Mouse (Mus musculus) liver, adult 2 months (tissue): ENCODE measurements around the gene Hoxd11. TPM values are rescaled to one million over a fixed set of nuclear protein-coding genes. Genes with fewer than 3 reads are reported as not detected.
A peak's percentile ranks its signal among the peaks of the same experiment; 100 is the strongest.

Experiments
- DNase-seq: peaks from one replicate; pipeline ENCODE4 v3.0.0-alpha.2; 2011; ENCODE audit warnings: low read depth, low spot score; ENCODE audit errors: extremely low read depth
- H3K27ac ChIP-seq: fragments of 200-500 bp; replicated peaks from 2 replicates; pipeline ENCODE4 v1.5.1; 2012; ENCODE audit warnings: low read depth, mild to moderate bottlenecking, control low read depth, inconsistent platforms, low read length; ENCODE audit not compliant: insufficient read depth
- H3K27me3 ChIP-seq: fragments of 200-500 bp; 2 replicates; pipeline ENCODE4 v1.6.1; 2012; ENCODE audit warnings: mild to moderate bottlenecking, moderate library complexity, low read length, inconsistent platforms; ENCODE audit not compliant: control insufficient read depth, insufficient read depth
- H3K36me3 ChIP-seq: fragments of 200-500 bp; 2 replicates; pipeline ENCODE4 v1.6.1; 2012; ENCODE audit warnings: low read length, inconsistent platforms; ENCODE audit not compliant: control insufficient read depth, insufficient read depth
- H3K4me1 ChIP-seq: fragments of 200-500 bp; 2 replicates; pipeline ENCODE4 v1.6.1; 2011; ENCODE audit warnings: low read length; ENCODE audit not compliant: control insufficient read depth, insufficient read depth
- H3K4me3 ChIP-seq: fragments of 200-500 bp; 2 replicates; pipeline ENCODE4 v1.5.1; 2011; ENCODE audit warnings: low read depth, mild to moderate bottlenecking, control low read depth, low read length, moderate library complexity; ENCODE audit not compliant: insufficient read depth
- H3K79me2 ChIP-seq: fragments of 200-500 bp; 2 replicates; pipeline ENCODE4 v1.6.1; 2012; ENCODE audit warnings: inconsistent platforms, mild to moderate bottlenecking, low read length, moderate library complexity; ENCODE audit not compliant: control insufficient read depth, insufficient read depth
- H3K9ac ChIP-seq: fragments of 200-500 bp; 2 replicates; pipeline ENCODE4 v1.6.1; 2012; ENCODE audit warnings: low read depth, mild to moderate bottlenecking, control low read depth, inconsistent platforms, low read length
- CTCF ChIP-seq: fragments of 200-500 bp; IDR thresholded peaks from 2 replicates; pipeline ENCODE4 v1.5.1; 2011; ENCODE audit warnings: low read depth, low read length, control low read depth
- POLR2A ChIP-seq: fragments of 200-500 bp; IDR thresholded peaks from 2 replicates; pipeline ENCODE4 v1.6.1; 2011; ENCODE audit warnings: low read length, control low read depth; ENCODE audit not compliant: insufficient read depth; ENCODE audit errors: extremely low read depth
- WGBS: fragments of 180-500 bp; shearing (Covaris S2); methylation state at CpG from one replicate; pipeline ENCODE4 v1.1.7; 2018; 5-methylcytosine and 5-hydroxymethylcytosine counted together
- polyA plus RNA-seq: library from polyadenylated mRNA; depleted of rRNA; stranded (reverse); fragments of >200 nt; gene quantifications from 2 replicates; pipeline ENCODE4 v1.2.3, GENCODE M21; 2012
- total RNA-seq: library from RNA; depleted of rRNA; stranded (reverse); fragments of >200 nt; gene quantifications from 2 replicates; pipeline ENCODE4 v1.2.3, GENCODE M21; 2014

Gene Hoxd11
- total and polyA plus RNA-seq, 2 experiments, result not detected

- no peaks in the 10 kb centered on the region for H3K4me1 ChIP-seq
- no peaks in the 10 kb centered on the region for H3K79me2 ChIP-seq
- no peak overlapping the region for H3K9ac ChIP-seq
- TF ChIP-seq CTCF (no peak), POLR2A (no peak)
- no peak overlapping the region for H3K27ac ChIP-seq
- H3K27me3 ChIP-seq, result peaks cover 42% of the 10 kb centered on the region
- no peak for DNase-seq
- no peaks in the 10 kb centered on the region for H3K36me3 ChIP-seq
- H3K4me3 ChIP-seq, result no peak overlapping the region
- WGBS, result 4% methylated on average over 24 of the region's 24 CpGs
Measured at GRCm38 (mm10) chr2:74689574-74690337, 10.4 kb downstream of the Hoxd11 start.

- 11% methylated on average over 8 of the region's 8 CpGs for WGBS
- H3K27me3 ChIP-seq, result peaks cover 38% of the 10 kb centered on the region
- no peak overlapping the region for H3K9ac ChIP-seq
- H3K4me3 ChIP-seq, result no peak overlapping the region
- no peaks in the 10 kb centered on the region for H3K79me2 ChIP-seq
- no peak overlapping the region for H3K27ac ChIP-seq
- TF ChIP-seq CTCF (no peak), POLR2A (no peak)
- no peaks in the 10 kb centered on the region for H3K36me3 ChIP-seq
- H3K4me1 ChIP-seq, result no peaks in the 10 kb centered on the region
- no peak for DNase-seq
Measured at GRCm38 (mm10) chr2:74690338-74690716, 11.0 kb downstream of the Hoxd11 start.

DNA sequence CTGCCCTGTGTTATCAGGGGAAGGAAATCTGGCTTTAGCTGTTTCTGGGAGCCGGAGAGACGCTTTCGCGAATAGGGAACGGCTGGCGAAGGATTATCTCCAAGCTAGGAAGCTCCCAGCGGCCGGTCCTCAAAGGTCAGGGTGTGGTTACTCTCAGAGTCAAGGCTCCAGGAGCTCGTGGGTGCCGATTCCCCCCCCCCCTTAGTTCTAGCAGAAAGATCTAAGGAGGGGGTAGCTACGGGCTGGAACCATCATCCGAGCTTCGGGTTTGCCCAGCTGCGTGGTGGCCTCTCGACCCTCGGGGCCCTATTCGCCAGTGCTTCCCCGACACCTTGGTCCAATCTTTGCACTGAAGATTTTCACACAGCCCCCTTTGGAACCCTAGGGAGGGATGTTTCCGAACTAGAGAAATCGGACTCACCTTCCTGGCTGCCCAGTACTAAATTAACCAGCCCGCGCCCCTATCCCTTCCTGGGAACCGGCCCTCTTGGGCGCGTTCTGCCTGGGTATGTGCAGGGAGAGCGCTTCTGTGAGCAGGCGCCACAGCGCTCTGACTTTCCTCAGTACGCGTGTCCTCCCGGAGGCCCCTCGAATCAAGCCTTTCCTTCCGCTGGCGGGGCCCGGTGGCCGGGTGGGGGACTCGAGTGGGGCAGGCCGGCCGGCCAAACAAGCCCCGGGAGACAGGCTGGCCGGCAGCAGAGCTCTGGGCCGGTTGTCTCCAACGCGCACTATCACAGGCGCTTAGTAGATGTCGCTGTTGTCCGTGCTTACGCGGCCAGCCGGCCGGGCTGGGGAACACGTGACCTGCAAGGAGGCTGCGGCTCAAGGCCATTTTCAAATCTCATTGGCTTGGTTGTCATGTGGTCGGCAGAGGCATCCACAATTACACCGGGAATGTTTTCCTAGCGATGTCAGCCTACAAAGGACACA lies 11.9 kb downstream of the Hoxd11 start, which contains the start of gene Hoxd10:
Gene Hoxd10 (plus strand): TSS at position 903 of the 930 bp plus-strand sequence.
- Histone ChIP-seq H3K27me3 (peaks cover 40% of the 10 kb centered on the region), H3K4me1 (no peaks in the 10 kb centered on the region), H3K36me3 (no peaks in the 10 kb centered on the region), H3K4me3 (no peak within 1 kb of the TSS), H3K79me2 (no peaks in the 10 kb centered on the region), H3K27ac (no peak within 1 kb of the TSS), H3K9ac (no peak within 1 kb of the TSS)
- TF ChIP-seq CTCF, result 0 out of 2 replicates have a peak, but pooled peaks have one; percentile 14
- no peak for TF ChIP-seq POLR2A
- WGBS, result 4% methylated on average over 56 of the region's 56 CpGs
- no peak for DNase-seq

- no peak overlapping the region for H3K27ac ChIP-seq
- WGBS, result 7% methylated on average over 35 of the region's 35 CpGs
- H3K79me2 ChIP-seq, result no peaks in the 10 kb centered on the region
- H3K36me3 ChIP-seq, result no peaks in the 10 kb centered on the region
- H3K9ac ChIP-seq, result no peak overlapping the region
- no peak for DNase-seq
- H3K27me3 ChIP-seq, result peaks cover 46% of the 10 kb centered on the region
- TF ChIP-seq CTCF (no peak), POLR2A (no peak)
- H3K4me3 ChIP-seq, result no peak overlapping the region
- no peaks in the 10 kb centered on the region for H3K4me1 ChIP-seq
Measured at GRCm38 (mm10) chr2:74691995-74692807, 12.8 kb downstream of the Hoxd11 start.

GRCm38 (mm10) chr2:74692808-74693431 lies 13.6 kb downstream of the Hoxd11 start:
- Histone ChIP-seq H3K4me3 (no peak overlapping the region), H3K27ac (no peak overlapping the region), H3K4me1 (no peaks in the 10 kb centered on the region), H3K9ac (no peak overlapping the region), H3K27me3 (peaks cover 45% of the 10 kb centered on the region), H3K79me2 (no peaks in the 10 kb centered on the region), H3K36me3 (no peaks in the 10 kb centered on the region)
- no peak for DNase-seq
- no peak for TF ChIP-seq POLR2A
- TF ChIP-seq CTCF, result no peak
- WGBS, result 3% methylated on average over 20 of the region's 20 CpGs
